Mouse (Mus musculus) CH12.LX (cell line): Measurements from ENCODE around the gene Rplp2. TPM values are rescaled to one million over a fixed set of nuclear protein-coding genes. Genes with fewer than 3 reads are reported as not detected.

Experiments used
- DNase-seq: peaks from one replicate; pipeline ENCODE4 v3.0.0-alpha.2; 2013; ENCODE audit errors: extremely low read depth
- H3K27ac ChIP-seq: 2 replicates; pipeline ENCODE4 v1.5.1; 2012; ENCODE audit warnings: low read depth, mild to moderate bottlenecking, control low read depth, moderate library complexity; ENCODE audit not compliant: insufficient read depth
- H3K27me3 ChIP-seq: replicated peaks from 2 replicates; pipeline ENCODE3; 2012; ENCODE audit warnings: inconsistent platforms
- H3K36me3 ChIP-seq, 2 experiments: replicated peaks in 1 of 2; 2 replicates each; pipeline versions ENCODE3 to v1.6.1; 2012; ENCODE audit warnings: inconsistent platforms in 1 of 2, low read length in 1 of 2, mild to moderate bottlenecking in 1 of 2, mixed read lengths in 1 of 2, moderate library complexity in 1 of 2; ENCODE audit not compliant: control insufficient read depth in 1 of 2, insufficient read depth in 1 of 2
- H3K4me1 ChIP-seq, 2 experiments: 2 replicates each; pipeline ENCODE4 v1.6.1; 2012; ENCODE audit warnings: inconsistent platforms in 1 of 2, moderate library complexity in 1 of 2; ENCODE audit not compliant: insufficient read depth in 2 of 2, control insufficient read depth in 1 of 2
- H3K4me2 ChIP-seq: 2 replicates; pipeline ENCODE4 v1.6.1; 2012; ENCODE audit warnings: low read depth, mild to moderate bottlenecking, control low read depth; ENCODE audit not compliant: poor library complexity, insufficient read depth, severe bottlenecking
- H3K4me3 ChIP-seq, 3 experiments: fragments of 150-350 bp in 1 of 3; sonication (generic) in 1 of 3; replicated peaks in 1 of 3; 2 replicates each; pipeline versions ENCODE3 to v1.5.1; 2011 to 2012; ENCODE audit warnings: low read depth in 2 of 3, low read length in 2 of 3, mild to moderate bottlenecking in 2 of 3, moderate library complexity in 2 of 3, control low read depth in 1 of 3, improper control_type of control experiment in 1 of 3, inconsistent platforms in 1 of 3, mixed read lengths in 1 of 3; ENCODE audit not compliant: poor library complexity in 1 of 3
- H3K79me2 ChIP-seq: replicated peaks from 2 replicates; pipeline ENCODE4 v1.6.1; 2012; ENCODE audit warnings: mild to moderate bottlenecking, moderate library complexity; ENCODE audit not compliant: control insufficient read depth, poor library complexity, insufficient read depth, severe bottlenecking; ENCODE audit errors: extremely low read depth
- H3K9ac ChIP-seq: 2 replicates; pipeline ENCODE4 v1.6.1; 2012; ENCODE audit warnings: low read depth, mild to moderate bottlenecking, control low read depth, moderate library complexity; ENCODE audit not compliant: insufficient read depth
- H3K9me3 ChIP-seq: replicated peaks from 2 replicates; pipeline ENCODE3; 2012; ENCODE audit warnings: low read length, inconsistent platforms, mixed read lengths
- CTCF ChIP-seq, 2 experiments: IDR thresholded peaks in 1 of 2; conservative IDR thresholded peaks in 1 of 2; 2 replicates each; pipeline ENCODE4 v1.5.1; 2011 to 2012; ENCODE audit warnings: low read depth in 2 of 2, low read length in 2 of 2, improper control_type of control experiment in 1 of 2, inconsistent platforms in 1 of 2, mild to moderate bottlenecking in 1 of 2, moderate library complexity in 1 of 2
- EP300 ChIP-seq: IDR thresholded peaks from 2 replicates; pipeline ENCODE4 v1.6.1; 2011; ENCODE audit warnings: low read length, improper control_type of control experiment
- ETS1 ChIP-seq: conservative IDR thresholded peaks from 2 replicates; pipeline ENCODE4 v1.6.1; 2012; ENCODE audit warnings: low read depth, mild to moderate bottlenecking, inconsistent platforms, low read length, improper control_type of control experiment, moderate library complexity
- GABPA ChIP-seq: IDR thresholded peaks from 2 replicates; pipeline ENCODE4 v1.6.1; 2012; ENCODE audit warnings: low read depth, low read length, improper control_type of control experiment, inconsistent platforms; ENCODE audit not compliant: insufficient replicate concordance
- HCFC1 ChIP-seq: IDR thresholded peaks from 2 replicates; pipeline ENCODE4 v1.6.1; 2012; ENCODE audit warnings: low read depth, mild to moderate bottlenecking, inconsistent platforms, low read length, improper control_type of control experiment
- IRF4 ChIP-seq: IDR thresholded peaks from 2 replicates; pipeline ENCODE4 v1.6.1; 2014; ENCODE audit warnings: low read depth, mild to moderate bottlenecking, inconsistent platforms, low read length, improper control_type of control experiment
- MAFK ChIP-seq: IDR thresholded peaks from 2 replicates; pipeline ENCODE4 v1.6.1; 2011; ENCODE audit warnings: low read length, improper control_type of control experiment; ENCODE audit not compliant: insufficient replicate concordance
- MAX ChIP-seq: IDR thresholded peaks from 2 replicates; pipeline ENCODE4 v1.6.1; 2011; ENCODE audit warnings: low read length, improper control_type of control experiment
- MAZ ChIP-seq: IDR thresholded peaks from 2 replicates; pipeline ENCODE4 v1.6.1; 2012; ENCODE audit warnings: low read depth, mild to moderate bottlenecking, inconsistent platforms, low read length, improper control_type of control experiment, moderate library complexity
- MEF2A ChIP-seq: IDR thresholded peaks from 2 replicates; pipeline ENCODE4 v1.6.1; 2014; ENCODE audit warnings: low read depth, mild to moderate bottlenecking, inconsistent platforms, low read length, improper control_type of control experiment, borderline replicate concordance
- MXI1 ChIP-seq: IDR thresholded peaks from 2 replicates; pipeline ENCODE4 v1.6.1; 2011; ENCODE audit warnings: mild to moderate bottlenecking, low read depth, low read length, improper control_type of control experiment
- MYC ChIP-seq: IDR thresholded peaks from 2 replicates; pipeline ENCODE4 v1.6.1; 2011; ENCODE audit warnings: low read depth, mild to moderate bottlenecking, improper control_type of control experiment, low read length
- NELFE ChIP-seq: IDR thresholded peaks from 2 replicates; pipeline ENCODE4 v1.6.1; 2011; ENCODE audit warnings: low read depth, low read length, improper control_type of control experiment
- PAX5 ChIP-seq: IDR thresholded peaks from 2 replicates; pipeline ENCODE4 v1.6.1; 2012; ENCODE audit warnings: low read length, inconsistent platforms, mixed read lengths
- RAD21 ChIP-seq: IDR thresholded peaks from 2 replicates; pipeline ENCODE4 v1.6.1; 2011; ENCODE audit warnings: low read depth, mild to moderate bottlenecking, low read length, improper control_type of control experiment, moderate library complexity
- SIN3A ChIP-seq: IDR thresholded peaks from 2 replicates; pipeline ENCODE4 v1.6.1; 2012; ENCODE audit warnings: low read length, improper control_type of control experiment, inconsistent platforms
- SMC3 ChIP-seq: IDR thresholded peaks from 2 replicates; pipeline ENCODE4 v1.6.1; 2011; ENCODE audit warnings: low read depth, low read length, improper control_type of control experiment
- TBP ChIP-seq: conservative IDR thresholded peaks from 2 replicates; pipeline ENCODE4 v1.6.1; 2011; ENCODE audit warnings: low read depth, low read length, improper control_type of control experiment
- UBTF ChIP-seq: IDR thresholded peaks from 2 replicates; pipeline ENCODE4 v1.6.1; 2012; ENCODE audit warnings: low read depth, mild to moderate bottlenecking, inconsistent platforms, low read length, improper control_type of control experiment, moderate library complexity
- USF2 ChIP-seq: conservative IDR thresholded peaks from 2 replicates; pipeline ENCODE4 v1.6.1; 2011; ENCODE audit warnings: low read depth, low read length, improper control_type of control experiment
- ZC3H11A ChIP-seq: IDR thresholded peaks from 2 replicates; pipeline ENCODE4 v1.6.1; 2012; ENCODE audit warnings: low read depth, mild to moderate bottlenecking, inconsistent platforms, low read length, improper control_type of control experiment
- ZKSCAN1 ChIP-seq: IDR thresholded peaks from 2 replicates; pipeline ENCODE4 v1.6.1; 2012; ENCODE audit warnings: low read depth, inconsistent platforms, low read length, improper control_type of control experiment, borderline replicate concordance
- dilution Hi-C: fragments of 300-500 bp; cut with MboI; formaldehyde crosslinking; loops from 2 replicates; pipeline ENCODE4 v1.14.3; 2020; ENCODE audit warnings: low sequenced_read_pairs; ENCODE audit not compliant: extremely low pct_unique_long_range_greater_than_20kb, extremely low pct_ligation_motif_present
- in situ Hi-C: fragments of 300-500 bp; cut with MboI; formaldehyde crosslinking; loops from 3 replicates; pipeline ENCODE4 v1.14.3; 2019; ENCODE audit warnings: low sequenced_read_pairs, low pct_ligation_motif_present, low pct_unique_long_range_greater_than_20kb, mixed read lengths
- polyA plus RNA-seq: library from polyadenylated mRNA; unstranded; fragments of >175 nt; gene quantifications from 2 replicates; pipeline ENCODE4 v1.2.1, GENCODE M21; 2012; ENCODE audit warnings: low read depth; ENCODE audit not compliant: insufficient read length
- total RNA-seq, 2 experiments: library from RNA; depleted of rRNA; stranded (reverse); fragments of 300-350 nt in 1 of 2; fragments of >200 nt in 1 of 2; gene quantifications; 2 replicates each; pipeline ENCODE4 v1.2.3; 2012 to 2014

Rplp2 gene
- total and polyA plus RNA-seq, 3 experiments = 791 to 3,416 (median 2,025) TPM

GRCm38 (mm10) chr7:141420030-141420702 is 27.0 kb upstream of the Rplp2 start:
- peaks cover 2% of the 10 kb centered on the region for H3K27me3 ChIP-seq

DNA sequence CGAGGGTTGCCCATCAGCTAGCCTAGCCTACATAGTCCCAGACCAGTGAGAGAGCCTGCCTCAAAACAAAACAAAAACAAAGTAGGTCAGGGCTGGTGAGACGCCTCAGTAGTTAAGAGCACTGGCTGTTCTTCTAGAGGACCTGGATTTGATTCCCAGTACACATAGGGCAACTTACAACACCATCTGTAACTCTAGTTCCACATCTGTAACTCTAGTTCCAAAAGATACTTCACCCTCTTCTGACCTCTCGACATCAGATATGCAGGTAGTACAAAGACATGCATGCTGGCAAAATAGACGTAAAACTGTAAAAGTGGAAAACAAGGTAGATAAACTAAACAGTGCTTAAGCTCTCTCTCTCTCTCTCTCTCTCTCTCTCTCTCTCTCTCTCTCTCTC is 23.4 kb upstream of the Rplp2 start:
- dilution Hi-C loops = no loop called here
- Histone ChIP-seq H3K4me3 (no peak overlapping the region), H3K27me3 (peaks cover 2% of the 10 kb centered on the region), H3K4me2 (no peak overlapping the region), H3K36me3 (no peaks in the 10 kb centered on the region), H3K27ac (no peak overlapping the region), H3K9me3 (no peaks in the 10 kb centered on the region), H3K9ac (no peak overlapping the region), H3K4me1 (peaks cover 0 to 3% of the 10 kb centered on the region in 2 experiments; a peak in 2 of 4 replicates), H3K79me2 (no peaks in the 10 kb centered on the region)
- no peak for DNase-seq
- TF ChIP-seq ZC3H11A (no peak), IRF4 (no peak), MYC (no peak), MAFK (no peak), PAX5 (no peak), EP300 (no peak), HCFC1 (no peak)
- in situ Hi-C loops = no loop called here

More at GRCm38 (mm10) chr7:141420030-141420702, 27.0 kb upstream of the Rplp2 start:
- dilution Hi-C loops = no loop called here
- TF ChIP-seq RAD21 = no peak
- TF ChIP-seq UBTF = no peak
- TF ChIP-seq MAX = no peak
- no peak for TF ChIP-seq SIN3A
- TF ChIP-seq SMC3 = no peak
- no peak for TF ChIP-seq MXI1
- no peak for TF ChIP-seq ZC3H11A
- no peak for TF ChIP-seq GABPA
- TF ChIP-seq ETS1 = no peak
- TF ChIP-seq MYC = no peak
- no peak for TF ChIP-seq USF2
- TF ChIP-seq PAX5 = no peak
- TF ChIP-seq NELFE = no peak
- TF ChIP-seq ZKSCAN1 = no peak
- no peak for TF ChIP-seq MAZ
- no peak for TF ChIP-seq IRF4
- no peak for TF ChIP-seq MEF2A
- no peak for TF ChIP-seq TBP
- TF ChIP-seq CTCF (conservative IDR thresholded peaks at IDR 0.05 in 1 of 2, IDR thresholded peaks at IDR 0.05 in 1 of 2; ENCODE audit: low read depth in 2 of 2, low read length in 2 of 2) = no peak
- Histone ChIP-seq H3K79me2 (no peaks in the 10 kb centered on the region), H3K9me3 (no peaks in the 10 kb centered on the region), H3K4me1 (peaks cover 3 to 17% of the 10 kb centered on the region in 2 experiments; a peak in 2 of 4 replicates), H3K9ac (no peak overlapping the region), H3K27ac (no peak overlapping the region), H3K4me2 (no peak overlapping the region), H3K36me3 (no peaks in the 10 kb centered on the region), H3K4me3 (no peak overlapping the region)
- in situ Hi-C loops = no loop called here
- no peak for DNase-seq
